Mouse (Mus musculus) midbrain, embryonic 15.5 days (tissue): ENCODE data around the gene Myd88. TPM values are rescaled to one million over a fixed set of nuclear protein-coding genes. Genes with fewer than 3 reads are reported as not detected.
A peak's percentile ranks its signal among the peaks of the same experiment; 100 is the strongest.

ENCODE experiments used
- ATAC-seq: fragments of 200-750 bp; cut with Nextera tagmentation; replicated peaks from 2 replicates; pipeline ENCODE4 v1.8.0; 2017; ENCODE audit warnings: moderate TSS enrichment
- H3K27ac ChIP-seq: fragments of 300-500 bp; sonication (generic); 2 replicates; pipeline ENCODE4 v1.5.1; 2015; ENCODE audit warnings: mild to moderate bottlenecking, inconsistent platforms
- H3K27me3 ChIP-seq: fragments of 300-500 bp; sonication (generic); replicated peaks from 2 replicates; pipeline ENCODE4 v1.6.1; 2015; ENCODE audit warnings: inconsistent platforms
- H3K36me3 ChIP-seq: fragments of 300-500 bp; sonication (generic); replicated peaks from 2 replicates; pipeline ENCODE4 v1.6.1; 2015; ENCODE audit warnings: inconsistent platforms
- H3K4me1 ChIP-seq: fragments of 300-500 bp; sonication (generic); 2 replicates; pipeline ENCODE4 v1.6.1; 2015; ENCODE audit warnings: inconsistent platforms
- H3K4me2 ChIP-seq: fragments of 300-500 bp; sonication (generic); 2 replicates; pipeline ENCODE4 v1.6.1; 2015; ENCODE audit warnings: inconsistent platforms, mild to moderate bottlenecking, moderate library complexity
- H3K4me3 ChIP-seq: fragments of 300-500 bp; sonication (generic); 2 replicates; pipeline ENCODE4 v1.5.1; 2015; ENCODE audit warnings: mild to moderate bottlenecking, inconsistent platforms
- H3K9ac ChIP-seq: fragments of 300-500 bp; sonication (generic); 2 replicates; pipeline ENCODE4 v1.6.1; 2015; ENCODE audit warnings: mild to moderate bottlenecking, inconsistent platforms
- H3K9me3 ChIP-seq: fragments of 300-500 bp; sonication (generic); 2 replicates; pipeline ENCODE4 v1.6.1; 2016; ENCODE audit warnings: inconsistent platforms
- WGBS: fragments of 180-500 bp; shearing (Covaris S2); methylation state at CpG from one replicate; pipeline ENCODE4 v1.1.7; 2015; ENCODE audit warnings: mixed read lengths; 5-methylcytosine and 5-hydroxymethylcytosine counted together
- polyA plus RNA-seq: library from polyadenylated mRNA; unstranded; fragments of >200 nt; fragmentation: Nextera tagmentation; extraction: Ambion mirVana; gene quantifications from 2 replicates; pipeline ENCODE4 v1.2.1, GENCODE M21; 2015

Myd88 gene
- polyA plus RNA-seq, 1 experiment from 2014 or later: 7.2 TPM

- Histone ChIP-seq H3K27me3 (no peaks in the 10 kb centered on the region), H3K36me3 (no peaks in the 10 kb centered on the region), H3K9ac (peak overlapping the region; percentile 72; the same call in 1 of the 2 replicates), H3K4me1 (peaks cover 24% of the 10 kb centered on the region), H3K4me2 (peak overlapping the region; percentile 68), H3K27ac (no peak overlapping the region), H3K4me3 (peak overlapping the region; percentile 95), H3K9me3 (no peaks in the 10 kb centered on the region)
- no peak for ATAC-seq
- WGBS: 7% methylated on average over 7 of the region's 7 CpGs
Measured at GRCm38 (mm10) chr9:119320946-119321345, 20.3 kb downstream of the Myd88 start.

GRCm38 (mm10) chr9:119320446-119320845 lies 20.8 kb downstream of the Myd88 start:
- no peak for ATAC-seq
- Histone ChIP-seq H3K4me3 (peak overlapping the region; percentile 95; the same call in 1 of the 2 replicates), H3K9ac (no peak overlapping the region), H3K9me3 (no peaks in the 10 kb centered on the region), H3K27ac (no peak overlapping the region), H3K36me3 (no peaks in the 10 kb centered on the region), H3K4me1 (peaks cover 24% of the 10 kb centered on the region), H3K4me2 (peak overlapping the region; percentile 68), H3K27me3 (no peaks in the 10 kb centered on the region)
- 88% methylated on average over 7 of the region's 7 CpGs for WGBS

- no peaks in the 10 kb centered on the region for H3K9me3 ChIP-seq
- no peak overlapping the region for H3K27ac ChIP-seq
- no peak overlapping the region for H3K4me2 ChIP-seq
- no peak overlapping the region for H3K4me3 ChIP-seq
- H3K9ac ChIP-seq: no peak overlapping the region
- 93% methylated on average over 1 of the region's 1 CpGs for WGBS
- no peaks in the 10 kb centered on the region for H3K36me3 ChIP-seq
- no peaks in the 10 kb centered on the region for H3K27me3 ChIP-seq
- H3K4me1 ChIP-seq: peaks cover 22% of the 10 kb centered on the region
- no peak for ATAC-seq
Measured at GRCm38 (mm10) chr9:119318891-119319290, 22.3 kb downstream of the Myd88 start.

- H3K27me3 ChIP-seq: no peaks in the 10 kb centered on the region
- 92% methylated on average over 10 of the region's 10 CpGs for WGBS
- H3K36me3 ChIP-seq: no peaks in the 10 kb centered on the region
- no peak overlapping the region for H3K4me2 ChIP-seq
- H3K4me1 ChIP-seq: no peaks in the 10 kb centered on the region
- no peaks in the 10 kb centered on the region for H3K9me3 ChIP-seq
- no peak overlapping the region for H3K27ac ChIP-seq
- H3K9ac ChIP-seq: no peak overlapping the region
- H3K4me3 ChIP-seq: no peak overlapping the region
- no peak for ATAC-seq
Measured at GRCm38 (mm10) chr9:119313096-119313495, 28.1 kb downstream of the Myd88 start.

- no peak overlapping the region for H3K4me3 ChIP-seq
- ATAC-seq: no peak
- no peak overlapping the region for H3K27ac ChIP-seq
- WGBS: 81% methylated on average over 1 of the region's 1 CpGs
- H3K27me3 ChIP-seq: no peaks in the 10 kb centered on the region
- H3K9me3 ChIP-seq: no peaks in the 10 kb centered on the region
- no peak overlapping the region for H3K4me2 ChIP-seq
- H3K36me3 ChIP-seq: no peaks in the 10 kb centered on the region
- H3K4me1 ChIP-seq: no peaks in the 10 kb centered on the region
- no peak overlapping the region for H3K9ac ChIP-seq
Measured at GRCm38 (mm10) chr9:119309067-119309466, 32.1 kb downstream of the Myd88 start.

GRCm38 (mm10) chr9:119305863-119306262 lies 35.3 kb downstream of the Myd88 start:
- no peaks in the 10 kb centered on the region for H3K4me1 ChIP-seq
- no peaks in the 10 kb centered on the region for H3K27me3 ChIP-seq

GRCm38 (mm10) chr9:119298563-119298962 lies 42.6 kb downstream of the Myd88 start:
- no peak for ATAC-seq
- Histone ChIP-seq H3K4me3 (no peak overlapping the region), H3K27me3 (no peaks in the 10 kb centered on the region), H3K4me2 (no peak overlapping the region), H3K36me3 (no peaks in the 10 kb centered on the region), H3K27ac (no peak overlapping the region), H3K9me3 (no peaks in the 10 kb centered on the region), H3K4me1 (no peaks in the 10 kb centered on the region), H3K9ac (no peak overlapping the region)
- 95% methylated on average over 3 of the region's 3 CpGs for WGBS

More at GRCm38 (mm10) chr9:119305863-119306262, 35.3 kb downstream of the Myd88 start:
- no peak overlapping the region for H3K27ac ChIP-seq
- H3K4me2 ChIP-seq: no peak overlapping the region
- no peak overlapping the region for H3K4me3 ChIP-seq
- H3K9me3 ChIP-seq: no peaks in the 10 kb centered on the region
- no peaks in the 10 kb centered on the region for H3K36me3 ChIP-seq
- ATAC-seq: no peak
- 95% methylated on average over 7 of the region's 7 CpGs for WGBS
- H3K9ac ChIP-seq: no peak overlapping the region

- H3K27me3 ChIP-seq: no peaks in the 10 kb centered on the region
- WGBS: 90% methylated on average over 6 of the region's 6 CpGs
- H3K4me3 ChIP-seq: no peak overlapping the region
- no peak overlapping the region for H3K27ac ChIP-seq
- H3K4me2 ChIP-seq: no peak overlapping the region
- no peaks in the 10 kb centered on the region for H3K9me3 ChIP-seq
- H3K36me3 ChIP-seq: no peaks in the 10 kb centered on the region
- H3K4me1 ChIP-seq: no peaks in the 10 kb centered on the region
- no peak overlapping the region for H3K9ac ChIP-seq
- ATAC-seq: no peak
Measured at GRCm38 (mm10) chr9:119297696-119298095, 43.5 kb downstream of the Myd88 start.

GRCm38 (mm10) chr9:119290791-119291190 lies 50.4 kb downstream of the Myd88 start:
- H3K9me3 ChIP-seq: no peaks in the 10 kb centered on the region
- 72% methylated on average over 3 of the region's 3 CpGs for WGBS
- no peaks in the 10 kb centered on the region for H3K4me1 ChIP-seq
- no peak overlapping the region for H3K4me3 ChIP-seq
- H3K36me3 ChIP-seq: peaks cover 8% of the 10 kb centered on the region; the same call in 1 of the 2 replicates
- no peak overlapping the region for H3K27ac ChIP-seq
- no peak overlapping the region for H3K9ac ChIP-seq
- no peaks in the 10 kb centered on the region for H3K27me3 ChIP-seq
- H3K4me2 ChIP-seq: no peak overlapping the region
- no peak for ATAC-seq

Other genes with a start within 250 kb of the Myd88 start
- gene Plcd1, start 247.9 kb downstream of the Myd88 start, polyA plus RNA-seq: 15.6 and 16.4 TPM in 2 replicates
- gene Dlec1, start 238.9 kb downstream of the Myd88 start, polyA plus RNA-seq: 0.94 and 1.0 TPM in 2 replicates
- gene Acaa1b, start 184.3 kb downstream of the Myd88 start, polyA plus RNA-seq: 2.2 and 3.5 TPM in 2 replicates
- gene Gm47289, start 182.2 kb downstream of the Myd88 start, polyA plus RNA-seq: not detected in 2 replicates
- not detected in 2 replicates for gene Slc22a13, start 132.3 kb downstream of the Myd88 start, polyA plus RNA-seq
- gene Oxsr1, start 19.0 kb downstream of the Myd88 start, polyA plus RNA-seq: 14.2 and 14.5 TPM in 2 replicates
- 120 and 124 TPM in 2 replicates for gene Acaa1a, start 1.7 kb downstream of the Myd88 start, polyA plus RNA-seq
- 2.7 TPM in 2 replicates for gene Xylb, start 16.0 kb upstream of the Myd88 start, polyA plus RNA-seq
- gene Slc22a14, start 24.1 kb upstream of the Myd88 start, polyA plus RNA-seq: not detected in 2 replicates
- gene Acvr2b, start 60.7 kb upstream of the Myd88 start, polyA plus RNA-seq: 65.4 and 67.3 TPM in 2 replicates
- 53.3 and 53.4 TPM in 2 replicates for gene Exog, start 103.5 kb upstream of the Myd88 start, polyA plus RNA-seq
- gene Scn5a, start 237.6 kb upstream of the Myd88 start, polyA plus RNA-seq: 0.27 and 0.40 TPM in 2 replicates